Mouse (Mus musculus) liver, embryonic 16.5 days (tissue): ENCODE results near the gene Hspb9. TPM values are rescaled to one million over a fixed set of nuclear protein-coding genes. Genes with fewer than 3 reads are reported as not detected.

Experiments
- ATAC-seq: fragments of 200-750 bp; cut with Nextera tagmentation; 2 replicates; pipeline ENCODE4 v1.8.0; 2017; ENCODE audit warnings: low read depth, mild to moderate bottlenecking, moderate number of reproducible peaks, moderate library complexity
- H3K27ac ChIP-seq: fragments of 300-500 bp; sonication (generic); 2 replicates; pipeline ENCODE4 v1.5.1; 2014; ENCODE audit warnings: mild to moderate bottlenecking, low read length
- H3K27me3 ChIP-seq: fragments of 300-500 bp; sonication (generic); 2 replicates; pipeline ENCODE4 v1.6.1; 2014; ENCODE audit warnings: low read depth, low read length, mixed read lengths; ENCODE audit not compliant: control insufficient read depth, insufficient read depth
- H3K36me3 ChIP-seq: fragments of 300-500 bp; sonication (generic); 2 replicates; pipeline ENCODE4 v1.6.1; 2014; ENCODE audit warnings: mild to moderate bottlenecking; ENCODE audit not compliant: control insufficient read depth, insufficient read depth
- H3K4me1 ChIP-seq: fragments of 300-500 bp; sonication (generic); 2 replicates; pipeline ENCODE4 v1.6.1; 2014; ENCODE audit warnings: low read depth, low read length, mixed read lengths; ENCODE audit not compliant: control insufficient read depth
- H3K4me2 ChIP-seq: fragments of 300-500 bp; sonication (generic); 2 replicates; pipeline ENCODE4 v1.6.1; 2014; ENCODE audit warnings: low read depth, low read length, mixed read lengths
- H3K4me3 ChIP-seq: fragments of 300-500 bp; sonication (generic); 2 replicates; pipeline ENCODE4 v1.5.1; 2014; ENCODE audit warnings: low read depth, mild to moderate bottlenecking, low read length
- H3K9ac ChIP-seq: fragments of 300-500 bp; sonication (generic); 2 replicates; pipeline ENCODE4 v1.6.1; 2014; ENCODE audit warnings: low read depth, low read length
- H3K9me3 ChIP-seq: fragments of 300-500 bp; sonication (generic); replicated peaks from 2 replicates; pipeline ENCODE4 v1.6.1; 2016; ENCODE audit warnings: low read length; ENCODE audit not compliant: control insufficient read depth
- WGBS: fragments of 180-500 bp; shearing (Covaris S2); extraction: QIAGEN DNeasy Blood & Tissue Kit; methylation state at CpG from one replicate; pipeline ENCODE4 v1.1.7; 2014; ENCODE audit not compliant: insufficient replicate concordance; 5-methylcytosine and 5-hydroxymethylcytosine counted together
- polyA plus RNA-seq: library from polyadenylated mRNA; unstranded; fragments of >200 nt; fragmentation: Nextera tagmentation; extraction: Ambion mirVana; gene quantifications from 2 replicates; pipeline ENCODE4 v1.2.1, GENCODE M21; 2015

Gene Hspb9
- polyA plus RNA-seq, 1 experiment from 2014 or later = 0.24 TPM

DNA sequence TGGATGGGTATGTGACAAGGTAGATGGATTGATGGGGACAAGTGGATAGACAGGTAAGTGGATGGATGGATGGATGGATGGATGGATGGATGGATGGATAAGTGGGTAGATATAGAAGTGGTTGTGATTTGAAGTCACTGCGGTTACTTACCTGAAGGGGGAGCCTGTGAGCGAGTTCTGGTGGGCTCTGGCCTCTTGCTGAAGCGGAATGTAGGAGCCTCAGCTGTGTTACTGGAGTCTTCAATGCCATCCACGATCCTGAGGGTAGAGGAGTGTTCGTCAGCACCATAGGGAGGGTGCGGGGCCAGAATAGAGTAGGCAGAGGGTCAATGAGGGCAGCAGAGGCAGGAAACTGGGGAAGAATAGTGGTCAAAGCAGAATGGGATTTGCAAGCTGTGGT lies 31.4 kb downstream of the Hspb9 start:
- Histone ChIP-seq H3K27ac (no peak overlapping the region), H3K9ac (no peak overlapping the region), H3K4me2 (no peak overlapping the region), H3K27me3 (peaks cover 14% of the 10 kb centered on the region), H3K9me3 (no peaks in the 10 kb centered on the region), H3K4me3 (no peak overlapping the region), H3K36me3 (no peaks in the 10 kb centered on the region), H3K4me1 (peaks cover 8% of the 10 kb centered on the region)
- 15% methylated on average over 6 of the region's 6 CpGs for WGBS
- ATAC-seq = no peak

- Histone ChIP-seq H3K9me3 (no peaks in the 10 kb centered on the region), H3K4me3 (no peak overlapping the region), H3K4me1 (peaks cover 8% of the 10 kb centered on the region), H3K9ac (no peak overlapping the region), H3K27me3 (peaks cover 18% of the 10 kb centered on the region), H3K36me3 (no peaks in the 10 kb centered on the region), H3K27ac (no peak overlapping the region), H3K4me2 (no peak overlapping the region)
- ATAC-seq = no peak
- WGBS = 80% methylated on average over 10 of the region's 10 CpGs
Measured at GRCm38 (mm10) chr11:100746546-100746945, 32.9 kb downstream of the Hspb9 start.

GRCm38 (mm10) chr11:100747114-100747513 lies 33.5 kb downstream of the Hspb9 start:
- Histone ChIP-seq H3K9me3 (no peaks in the 10 kb centered on the region), H3K27ac (no peak overlapping the region), H3K4me1 (peaks cover 8% of the 10 kb centered on the region), H3K27me3 (peaks cover 21% of the 10 kb centered on the region), H3K4me3 (no peak overlapping the region), H3K9ac (no peak overlapping the region), H3K36me3 (no peaks in the 10 kb centered on the region), H3K4me2 (no peak overlapping the region)
- ATAC-seq = peak; percentile 81
- 45% methylated on average over 5 of the region's 5 CpGs for WGBS

DNA sequence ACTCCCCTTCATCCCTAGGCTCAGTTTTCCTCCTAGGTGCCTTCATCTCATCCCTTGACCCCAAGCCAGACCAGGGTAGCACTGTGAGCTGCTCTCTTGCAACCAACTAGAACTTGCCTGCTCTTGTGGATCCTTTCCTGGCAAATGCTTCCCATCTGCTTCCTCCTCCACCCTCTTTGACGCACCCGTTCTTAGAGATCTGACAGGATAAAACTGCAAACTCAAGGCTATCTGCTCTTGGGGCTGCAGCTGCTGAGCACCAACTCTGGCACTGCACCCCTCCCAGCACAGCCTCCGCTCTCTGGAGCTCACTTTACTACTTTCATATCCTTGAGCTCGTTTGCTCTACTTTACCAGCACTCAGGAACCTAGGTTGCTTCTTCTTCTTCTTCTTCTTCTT lies 35.0 kb downstream of the Hspb9 start:
- Histone ChIP-seq H3K4me1 (peaks cover 8% of the 10 kb centered on the region), H3K27me3 (peaks cover 32% of the 10 kb centered on the region), H3K36me3 (no peaks in the 10 kb centered on the region), H3K9me3 (no peaks in the 10 kb centered on the region), H3K4me2 (no peak overlapping the region), H3K4me3 (no peak overlapping the region), H3K27ac (no peak overlapping the region), H3K9ac (no peak overlapping the region)
- no peak for ATAC-seq
- WGBS = 21% methylated on average over 4 of the region's 4 CpGs

GRCm38 (mm10) chr11:100749469-100749868 lies 35.8 kb downstream of the Hspb9 start:
- Histone ChIP-seq H3K9ac (no peak overlapping the region), H3K9me3 (no peaks in the 10 kb centered on the region), H3K27ac (no peak overlapping the region), H3K27me3 (peaks cover 33% of the 10 kb centered on the region), H3K4me2 (no peak overlapping the region), H3K4me3 (no peak overlapping the region), H3K4me1 (peaks cover 8% of the 10 kb centered on the region), H3K36me3 (no peaks in the 10 kb centered on the region)
- WGBS = 40% methylated on average over 25 of the region's 25 CpGs
- ATAC-seq = no peak

- H3K4me1 ChIP-seq = peaks cover 8% of the 10 kb centered on the region
Measured at GRCm38 (mm10) chr11:100750127-100750526, 36.5 kb downstream of the Hspb9 start.

DNA sequence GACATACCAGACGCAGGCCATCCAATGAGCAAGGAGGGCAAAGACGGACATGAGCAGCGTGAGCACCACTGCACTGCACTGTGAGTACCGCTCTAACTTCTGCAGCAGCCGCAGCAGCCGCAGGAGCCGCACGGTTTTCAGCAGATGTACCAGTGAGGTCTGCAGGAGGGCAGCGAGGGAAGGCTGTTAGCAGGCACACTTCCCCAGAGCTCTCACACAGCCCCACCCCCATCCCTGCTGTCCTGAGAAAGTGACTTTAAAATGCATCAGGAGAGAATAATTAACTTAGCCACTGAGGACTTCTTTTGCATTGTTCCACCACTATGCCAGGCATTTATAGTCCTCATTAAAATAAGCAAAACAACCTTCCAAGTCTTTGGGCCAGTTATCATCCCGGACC lies 38.6 kb downstream of the Hspb9 start:
- Histone ChIP-seq H3K27ac (no peak overlapping the region), H3K4me3 (no peak overlapping the region), H3K9ac (no peak overlapping the region), H3K4me2 (no peak overlapping the region), H3K36me3 (no peaks in the 10 kb centered on the region), H3K9me3 (no peaks in the 10 kb centered on the region), H3K4me1 (peaks cover 2% of the 10 kb centered on the region), H3K27me3 (peaks cover 41% of the 10 kb centered on the region)
- no peak for ATAC-seq
- whole genome bisulfite sequencing = 39% methylated on average over 10 of the region's 10 CpGs

More at GRCm38 (mm10) chr11:100750127-100750526, 36.5 kb downstream of the Hspb9 start:
- no peak for ATAC-seq
- H3K4me3 ChIP-seq = no peak overlapping the region
- H3K27me3 ChIP-seq = peaks cover 33% of the 10 kb centered on the region
- no peak overlapping the region for H3K4me2 ChIP-seq
- WGBS = 73% methylated on average over 16 of the region's 16 CpGs
- no peak overlapping the region for H3K9ac ChIP-seq
- no peak overlapping the region for H3K27ac ChIP-seq
- no peaks in the 10 kb centered on the region for H3K9me3 ChIP-seq
- H3K36me3 ChIP-seq = no peaks in the 10 kb centered on the region

DNA sequence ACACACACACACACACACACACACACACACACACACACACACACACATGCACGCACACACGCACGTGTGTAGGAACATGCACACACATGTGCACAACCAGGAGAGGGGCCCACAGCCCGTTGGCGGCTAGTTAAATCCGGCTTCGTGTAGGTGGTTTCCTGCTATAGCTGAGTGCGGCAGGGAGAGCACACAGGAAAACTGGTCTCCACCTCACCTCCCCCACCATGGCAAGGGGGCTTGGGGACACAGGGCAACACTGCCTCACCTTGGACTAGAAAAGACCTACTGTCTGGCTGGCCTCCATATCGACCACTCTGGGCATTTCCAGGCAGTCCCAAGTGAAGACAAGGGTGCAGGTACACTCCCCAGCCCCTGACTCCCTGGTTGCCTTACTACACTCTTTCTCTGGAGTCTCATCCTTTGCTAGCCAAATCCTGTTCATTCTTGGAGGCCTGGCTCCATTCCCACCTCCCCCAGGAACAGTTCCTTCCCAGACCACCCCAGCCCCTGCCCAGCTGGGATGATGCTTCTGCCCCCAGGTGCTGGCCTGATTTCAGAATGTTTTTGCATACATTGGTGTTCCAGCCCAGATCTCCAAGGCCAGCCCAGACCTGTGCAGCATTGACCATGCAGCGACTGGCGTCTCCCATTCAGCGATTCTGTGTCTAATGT lies 40.5 kb downstream of the Hspb9 start:
- Histone ChIP-seq H3K9ac (no peak overlapping the region), H3K27me3 (peaks cover 54% of the 10 kb centered on the region), H3K27ac (no peak overlapping the region), H3K4me3 (no peak overlapping the region), H3K4me1 (peaks cover 3% of the 10 kb centered on the region; the same call in 1 of the 2 replicates), H3K9me3 (no peaks in the 10 kb centered on the region), H3K36me3 (no peaks in the 10 kb centered on the region), H3K4me2 (no peak overlapping the region)
- ATAC-seq = no peak
- 56% methylated on average over 12 of the region's 12 CpGs for WGBS

GRCm38 (mm10) chr11:100754693-100755057 lies 41.0 kb downstream of the Hspb9 start:
- no peak overlapping the region for H3K4me2 ChIP-seq
- H3K27me3 ChIP-seq = peaks cover 54% of the 10 kb centered on the region
- H3K4me1 ChIP-seq = peaks cover 8% of the 10 kb centered on the region
- H3K9me3 ChIP-seq = no peaks in the 10 kb centered on the region
- no peaks in the 10 kb centered on the region for H3K36me3 ChIP-seq
- 73% methylated on average over 3 of the region's 3 CpGs for WGBS
- no peak for ATAC-seq
- H3K9ac ChIP-seq = no peak overlapping the region
- H3K4me3 ChIP-seq = no peak overlapping the region
- no peak overlapping the region for H3K27ac ChIP-seq
